Mouse (Mus musculus) embryonic facial prominence, embryonic 10.5 days (tissue): ENCODE measurements around the gene Prkg2. TPM values are rescaled to one million over a fixed set of nuclear protein-coding genes. Genes with fewer than 3 reads are reported as not detected.

Experiments
- polyA plus RNA-seq: library from polyadenylated mRNA; unstranded; fragments of >200 nt; fragmentation: Nextera tagmentation; extraction: Ambion mirVana; gene quantifications from 2 replicates; pipeline ENCODE4 v1.2.1, GENCODE M21; 2016

The Prkg2 gene
- polyA plus RNA-seq, 1 experiment from 2014 or later: 1.4 TPM

Other genes starting within 250 kb of the Prkg2 start
- 0.78 and 1.1 TPM in 2 replicates for gene Bmp3, start 182.9 kb downstream of the Prkg2 start, polyA plus RNA-seq